Mouse (Mus musculus): ENCODE measurements around the gene Ddhd1. TPM values are rescaled to one million over a fixed set of nuclear protein-coding genes. Genes with fewer than 3 reads are reported as not detected.

Ddhd1 gene
- total RNA-seq, 1 experiment: 12.4 TPM

DNA sequence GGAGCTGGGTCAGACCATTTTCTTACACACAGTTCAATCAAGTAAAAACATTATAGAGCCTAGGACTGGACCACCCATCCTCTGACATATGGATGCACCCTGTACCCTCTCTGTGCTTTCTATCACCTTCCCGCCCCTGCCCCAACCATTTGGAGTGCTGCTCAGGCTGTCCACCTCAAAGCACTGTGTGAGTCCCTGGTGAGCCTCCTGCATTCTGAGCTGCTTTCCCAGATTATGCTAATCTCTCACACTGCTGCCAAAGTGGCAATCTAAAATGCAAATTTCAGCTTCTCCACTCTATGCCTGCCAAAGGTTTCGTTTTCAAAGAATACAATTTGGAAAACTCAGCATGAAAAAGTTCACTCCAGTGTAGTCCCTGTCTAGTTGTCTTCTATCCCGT is 14.5 kb downstream of the Ddhd1 start:
- no peak for DNase-seq (ENCODE audit: low read depth, low spot score)
- Histone ChIP-seq H3K4me1 (ENCODE audit: control insufficient read depth in 2 of 2, insufficient read depth in 2 of 2, low read length in 2 of 2, poor library complexity in 1 of 2) (no peaks in the 10 kb centered on the region), H3K9me3 (ENCODE audit: control insufficient read depth, insufficient read depth, low read depth, low read length) (no peaks in the 10 kb centered on the region), H3K36me3 (ENCODE audit: control insufficient read depth, insufficient read depth, low read length, poor library complexity, severe bottlenecking) (no peaks in the 10 kb centered on the region), H3K27ac (ENCODE audit: insufficient read depth, low read depth, low read length, poor library complexity, severe bottlenecking) (no peak overlapping the region), H3K9ac (ENCODE audit: insufficient read depth, low read depth, low read length, poor library complexity, severe bottlenecking) (no peak overlapping the region), H3K4me3 (ENCODE audit: insufficient read depth in 1 of 2, low read depth in 1 of 2, low read length in 2 of 2, poor library complexity in 1 of 2, severe bottlenecking in 1 of 2) (no peak overlapping the region)
- TF ChIP-seq CHD2 (IDR thresholded peaks at IDR 0.05; ENCODE audit: low read depth, low read length) (no peak), ZC3H11A (IDR thresholded peaks at IDR 0.05; ENCODE audit: borderline replicate concordance, low read depth, low read length) (no peak), HCFC1 (IDR thresholded peaks at IDR 0.05; ENCODE audit: borderline replicate concordance, insufficient read depth, low read length) (no peak), MAFK (IDR thresholded peaks at IDR 0.05; ENCODE audit: insufficient read depth, low read depth, low read length) (no peak), ZNF384 (IDR thresholded peaks at IDR 0.05; ENCODE audit: low read depth, low read length) (no peak)
- in situ Hi-C loops (cut with MboI; ENCODE audit: low sequenced_read_pairs in 2 of 2, unreplicated experiment in 2 of 2): no loop called here

DNA sequence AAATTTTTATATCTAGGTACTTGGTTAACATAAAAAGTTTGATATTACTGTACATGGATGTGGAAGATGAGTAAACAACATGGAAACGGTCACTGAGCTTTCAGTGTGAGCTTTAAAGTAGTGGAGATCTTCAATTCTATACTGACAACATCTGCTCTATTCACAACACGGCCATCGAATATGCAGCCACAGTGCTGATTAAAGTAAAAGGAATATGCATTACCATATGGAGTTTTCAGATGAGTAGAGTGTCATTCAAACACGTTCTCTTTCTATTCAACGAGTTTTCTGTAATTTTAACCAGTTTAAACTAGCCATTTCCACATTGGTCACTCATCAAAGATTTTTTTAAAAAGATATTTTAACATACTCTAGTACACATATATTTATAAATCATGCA is 15.1 kb downstream of the Ddhd1 start:
- DNase-seq (ENCODE audit: low read depth, low spot score): no peak
- no peak overlapping the region for H3K27ac ChIP-seq (ENCODE audit: insufficient read depth, low read depth, low read length, poor library complexity, severe bottlenecking)
- no peak overlapping the region for H3K4me3 ChIP-seq (ENCODE audit: insufficient read depth in 1 of 2, low read depth in 1 of 2, low read length in 2 of 2, poor library complexity in 1 of 2, severe bottlenecking in 1 of 2)
- H3K4me1 ChIP-seq (ENCODE audit: control insufficient read depth in 2 of 2, insufficient read depth in 2 of 2, low read length in 2 of 2, poor library complexity in 1 of 2): no peaks in the 10 kb centered on the region
- in situ Hi-C loops (cut with MboI; ENCODE audit: low sequenced_read_pairs in 2 of 2, unreplicated experiment in 2 of 2): no loop called here
- H3K9me3 ChIP-seq (ENCODE audit: control insufficient read depth, insufficient read depth, low read depth, low read length): no peaks in the 10 kb centered on the region
- TF ChIP-seq HCFC1 (IDR thresholded peaks at IDR 0.05; ENCODE audit: borderline replicate concordance, insufficient read depth, low read length) (no peak), ZC3H11A (IDR thresholded peaks at IDR 0.05; ENCODE audit: borderline replicate concordance, low read depth, low read length) (no peak), ZNF384 (IDR thresholded peaks at IDR 0.05; ENCODE audit: low read depth, low read length) (no peak), MAFK (IDR thresholded peaks at IDR 0.05; ENCODE audit: insufficient read depth, low read depth, low read length) (no peak), CHD2 (IDR thresholded peaks at IDR 0.05; ENCODE audit: low read depth, low read length) (no peak)
- H3K9ac ChIP-seq (ENCODE audit: insufficient read depth, low read depth, low read length, poor library complexity, severe bottlenecking): no peak overlapping the region
- H3K36me3 ChIP-seq (ENCODE audit: control insufficient read depth, insufficient read depth, low read length, poor library complexity, severe bottlenecking): no peaks in the 10 kb centered on the region

DNA sequence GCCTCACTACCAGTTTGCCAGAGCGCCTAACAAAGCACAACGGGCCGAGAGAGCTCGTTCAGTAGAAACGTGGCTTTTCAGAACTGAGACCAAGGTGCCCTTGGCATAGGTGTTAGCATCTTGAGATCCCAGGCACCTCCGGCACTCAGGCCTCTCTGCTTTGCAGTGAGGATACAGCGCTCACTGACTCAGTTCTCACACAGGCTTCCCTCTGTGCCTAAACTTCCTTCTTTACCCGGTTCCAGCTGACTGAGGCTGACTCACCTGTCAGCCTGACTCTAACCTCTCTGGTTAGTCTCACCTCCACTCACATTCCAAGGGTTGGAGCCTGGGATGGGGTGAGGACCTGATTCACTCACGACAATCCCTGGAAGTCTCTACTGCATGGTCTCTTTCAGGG is 15.7 kb downstream of the Ddhd1 start:
- no peak overlapping the region for H3K27ac ChIP-seq (ENCODE audit: insufficient read depth, low read depth, low read length, poor library complexity, severe bottlenecking)
- no peaks in the 10 kb centered on the region for H3K36me3 ChIP-seq (ENCODE audit: control insufficient read depth, insufficient read depth, low read length, poor library complexity, severe bottlenecking)
- no peak for TF ChIP-seq CHD2 (IDR thresholded peaks at IDR 0.05; ENCODE audit: low read depth, low read length)
- no peak for TF ChIP-seq HCFC1 (IDR thresholded peaks at IDR 0.05; ENCODE audit: borderline replicate concordance, insufficient read depth, low read length)
- no peak for TF ChIP-seq ZC3H11A (IDR thresholded peaks at IDR 0.05; ENCODE audit: borderline replicate concordance, low read depth, low read length)
- TF ChIP-seq MAFK (IDR thresholded peaks at IDR 0.05; ENCODE audit: insufficient read depth, low read depth, low read length): no peak
- no peak for TF ChIP-seq ZNF384 (IDR thresholded peaks at IDR 0.05; ENCODE audit: low read depth, low read length)
- no peak for DNase-seq (ENCODE audit: low read depth, low spot score)
- no peak overlapping the region for H3K9ac ChIP-seq (ENCODE audit: insufficient read depth, low read depth, low read length, poor library complexity, severe bottlenecking)
- H3K4me1 ChIP-seq (ENCODE audit: control insufficient read depth in 2 of 2, insufficient read depth in 2 of 2, low read length in 2 of 2, poor library complexity in 1 of 2): no peaks in the 10 kb centered on the region
- no peaks in the 10 kb centered on the region for H3K9me3 ChIP-seq (ENCODE audit: control insufficient read depth, insufficient read depth, low read depth, low read length)
- in situ Hi-C loops (cut with MboI; ENCODE audit: low sequenced_read_pairs in 2 of 2, unreplicated experiment in 2 of 2): no loop called here
- H3K4me3 ChIP-seq (ENCODE audit: insufficient read depth in 1 of 2, low read depth in 1 of 2, low read length in 2 of 2, poor library complexity in 1 of 2, severe bottlenecking in 1 of 2): no peak overlapping the region

DNA sequence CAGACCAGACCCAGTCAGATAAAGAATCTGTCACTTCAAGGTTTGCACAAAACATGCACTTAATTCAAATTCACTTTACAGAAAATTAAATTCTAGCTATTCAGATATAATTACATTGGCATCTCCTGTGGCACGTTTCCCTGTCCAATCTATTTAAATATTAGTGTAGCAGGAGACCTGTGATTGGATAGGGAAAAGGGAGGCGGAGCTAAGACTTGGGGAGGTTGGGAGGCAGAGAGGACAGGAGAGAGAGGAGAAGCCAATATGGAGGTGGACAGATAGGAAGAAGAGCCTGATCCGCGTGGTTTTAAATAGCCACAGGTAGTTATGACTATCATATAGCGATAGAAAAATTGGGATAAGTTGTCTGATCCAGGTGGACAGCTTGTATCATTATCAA is 19.2 kb downstream of the Ddhd1 start:
- Histone ChIP-seq H3K9me3 (ENCODE audit: control insufficient read depth, insufficient read depth, low read depth, low read length) (no peaks in the 10 kb centered on the region), H3K36me3 (ENCODE audit: control insufficient read depth, insufficient read depth, low read length, poor library complexity, severe bottlenecking) (no peaks in the 10 kb centered on the region), H3K4me3 (ENCODE audit: insufficient read depth in 1 of 2, low read depth in 1 of 2, low read length in 2 of 2, poor library complexity in 1 of 2, severe bottlenecking in 1 of 2) (no peak overlapping the region), H3K27ac (ENCODE audit: insufficient read depth, low read depth, low read length, poor library complexity, severe bottlenecking) (no peak overlapping the region), H3K9ac (ENCODE audit: insufficient read depth, low read depth, low read length, poor library complexity, severe bottlenecking) (no peak overlapping the region), H3K4me1 (ENCODE audit: control insufficient read depth in 2 of 2, insufficient read depth in 2 of 2, low read length in 2 of 2, poor library complexity in 1 of 2) (no peaks in the 10 kb centered on the region)
- in situ Hi-C loops (cut with MboI; ENCODE audit: low sequenced_read_pairs in 2 of 2, unreplicated experiment in 2 of 2): no loop called here
- no peak for DNase-seq (ENCODE audit: low read depth, low spot score)
- TF ChIP-seq ZC3H11A (IDR thresholded peaks at IDR 0.05; ENCODE audit: borderline replicate concordance, low read depth, low read length) (no peak), CHD2 (IDR thresholded peaks at IDR 0.05; ENCODE audit: low read depth, low read length) (no peak), ZNF384 (IDR thresholded peaks at IDR 0.05; ENCODE audit: low read depth, low read length) (no peak)

DNA sequence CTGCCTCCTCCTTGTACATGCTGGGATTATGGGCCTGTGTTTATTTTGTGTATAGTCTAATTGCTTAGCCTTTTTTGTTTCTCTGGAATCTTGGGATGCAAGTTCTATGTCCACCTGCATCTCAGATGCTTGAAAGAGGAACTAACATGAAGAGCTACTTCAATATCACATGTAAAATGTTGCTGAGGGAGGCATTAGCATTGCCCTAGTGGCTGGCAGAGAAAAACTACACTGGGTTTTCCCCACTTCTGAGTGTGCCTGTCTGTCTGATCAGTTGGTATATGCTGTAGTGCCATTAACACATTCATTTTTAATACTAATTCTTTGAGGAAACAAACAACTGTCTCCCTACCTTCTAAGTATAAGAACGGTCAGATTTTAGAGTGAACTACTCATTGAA is 22.4 kb downstream of the Ddhd1 start:
- in situ Hi-C loops (cut with MboI; ENCODE audit: low sequenced_read_pairs in 2 of 2, unreplicated experiment in 2 of 2): no loop called here
- DNase-seq (ENCODE audit: low read depth, low spot score): no peak
- TF ChIP-seq CHD2 (IDR thresholded peaks at IDR 0.05; ENCODE audit: low read depth, low read length) (no peak), ZC3H11A (IDR thresholded peaks at IDR 0.05; ENCODE audit: borderline replicate concordance, low read depth, low read length) (no peak), MAFK (IDR thresholded peaks at IDR 0.05; ENCODE audit: insufficient read depth, low read depth, low read length) (no peak), ZNF384 (IDR thresholded peaks at IDR 0.05; ENCODE audit: low read depth, low read length) (no peak), HCFC1 (IDR thresholded peaks at IDR 0.05; ENCODE audit: borderline replicate concordance, insufficient read depth, low read length) (no peak)
- H3K4me3 ChIP-seq (ENCODE audit: insufficient read depth in 1 of 2, low read depth in 1 of 2, low read length in 2 of 2, poor library complexity in 1 of 2, severe bottlenecking in 1 of 2): no peak overlapping the region
- H3K27ac ChIP-seq (ENCODE audit: insufficient read depth, low read depth, low read length, poor library complexity, severe bottlenecking): no peak overlapping the region
- H3K9ac ChIP-seq (ENCODE audit: insufficient read depth, low read depth, low read length, poor library complexity, severe bottlenecking): no peak overlapping the region
- no peaks in the 10 kb centered on the region for H3K36me3 ChIP-seq (ENCODE audit: control insufficient read depth, insufficient read depth, low read length, poor library complexity, severe bottlenecking)
- no peaks in the 10 kb centered on the region for H3K9me3 ChIP-seq (ENCODE audit: control insufficient read depth, insufficient read depth, low read depth, low read length)
- no peaks in the 10 kb centered on the region for H3K4me1 ChIP-seq (ENCODE audit: control insufficient read depth in 2 of 2, insufficient read depth in 2 of 2, low read length in 2 of 2, poor library complexity in 1 of 2)
